Mouse (Mus musculus): ENCODE data around the gene Eefsec.

Gene Eefsec

DNA sequence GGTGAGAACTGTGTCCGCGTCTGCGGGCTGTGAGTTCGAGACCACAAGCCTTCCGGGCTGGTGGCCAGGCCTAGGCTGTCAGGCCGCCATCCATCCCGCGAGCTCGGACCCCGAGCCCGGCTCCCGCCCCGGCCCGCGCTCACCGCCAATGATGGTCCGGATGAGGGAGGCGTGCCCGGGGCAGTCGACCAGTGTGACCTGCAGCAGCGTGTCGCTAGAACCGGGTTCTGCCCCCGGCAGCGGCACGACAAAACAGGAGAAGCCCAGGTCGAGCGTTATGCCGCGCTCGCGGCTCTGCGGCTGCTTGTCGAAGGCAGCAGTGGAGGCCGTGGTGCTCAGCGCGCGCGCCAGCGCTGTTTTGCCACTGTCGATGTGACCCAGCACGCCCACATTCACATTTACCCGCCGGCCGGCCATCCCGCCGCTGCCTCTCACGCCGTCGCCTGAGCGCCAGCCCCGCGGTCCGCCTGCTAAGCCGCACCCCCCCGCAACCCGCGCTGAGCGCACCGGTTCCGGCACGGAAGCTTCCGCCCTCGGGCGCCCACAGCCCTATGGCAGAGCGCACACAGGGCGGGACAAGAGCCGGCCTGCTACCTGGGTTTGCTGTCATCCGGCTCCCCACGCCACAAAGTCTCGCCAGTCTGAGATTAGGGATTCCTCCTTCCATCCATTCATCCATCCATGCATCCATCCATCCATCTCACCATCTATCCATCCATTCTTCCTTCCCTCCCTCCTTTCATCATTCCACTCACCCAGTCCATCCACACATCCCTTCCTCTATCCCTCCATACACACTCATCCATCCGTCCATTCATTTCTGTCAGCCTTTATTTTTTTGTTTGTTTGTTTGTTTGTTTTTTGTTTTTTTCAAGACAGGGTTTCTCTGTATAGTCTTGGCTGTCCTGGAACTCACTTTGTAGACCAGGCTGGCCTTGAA is at the start of gene Eefsec:
Gene Eefsec (minus strand): TSS at position 477 of the 940 bp plus-strand sequence.
- DNase-seq: peak; percentile 82

DNA sequence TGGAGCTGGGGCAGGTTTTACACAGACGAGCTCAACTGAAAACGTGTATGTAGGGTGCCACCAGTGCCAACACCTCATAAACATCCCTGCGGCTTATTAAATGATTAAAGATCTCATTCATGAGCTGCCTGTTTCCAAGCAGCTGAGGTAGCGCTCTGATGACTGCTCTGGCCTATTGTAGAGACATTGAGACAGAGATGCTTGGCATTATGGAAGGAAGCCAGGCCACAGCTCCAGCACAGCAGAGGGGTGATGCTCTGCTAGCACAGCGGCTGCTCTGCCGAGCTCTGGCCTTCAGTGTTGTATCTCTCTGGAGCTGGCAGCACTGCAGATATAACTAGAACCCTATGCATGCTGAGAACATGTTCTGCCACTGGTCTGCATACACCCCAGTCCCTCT is 47.4 kb upstream of the Eefsec start:
- DNase-seq: no peak

DNA sequence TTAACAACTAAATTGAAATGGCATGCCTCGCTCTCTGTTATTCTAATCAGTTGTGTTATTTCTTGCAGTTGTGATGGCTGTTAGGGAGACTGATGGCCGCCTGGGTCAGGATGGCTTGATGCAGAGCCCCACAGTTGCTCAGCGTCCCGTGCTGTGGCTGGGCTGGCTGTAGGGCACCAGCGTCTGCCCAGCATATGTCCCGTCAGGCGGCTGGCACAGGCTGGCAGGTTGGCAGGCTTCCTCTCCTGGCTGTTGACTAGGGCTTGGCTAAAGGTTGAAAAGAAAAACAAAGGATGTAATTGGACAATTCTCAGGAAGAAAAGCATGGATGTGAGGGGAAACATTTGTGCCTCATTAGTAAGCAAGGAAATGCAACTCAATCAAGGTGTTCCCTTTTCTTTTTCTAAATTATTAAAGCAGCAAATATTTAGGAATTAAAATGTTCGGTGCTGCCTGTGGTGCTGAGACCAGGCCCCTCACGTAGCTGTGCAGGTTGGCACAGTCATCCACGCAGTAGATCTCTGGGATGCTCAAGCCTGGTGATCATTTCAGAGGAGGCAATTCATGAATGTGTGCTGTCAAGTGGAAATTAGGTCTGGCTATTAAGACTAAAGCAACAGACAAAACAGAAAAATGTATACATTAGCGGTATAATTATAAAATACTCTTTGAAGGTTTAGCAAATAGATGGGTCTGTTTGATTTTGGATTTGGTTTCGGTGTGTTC is 44.5 kb upstream of the Eefsec start:
- DNase-seq: peak; percentile 96

DNA sequence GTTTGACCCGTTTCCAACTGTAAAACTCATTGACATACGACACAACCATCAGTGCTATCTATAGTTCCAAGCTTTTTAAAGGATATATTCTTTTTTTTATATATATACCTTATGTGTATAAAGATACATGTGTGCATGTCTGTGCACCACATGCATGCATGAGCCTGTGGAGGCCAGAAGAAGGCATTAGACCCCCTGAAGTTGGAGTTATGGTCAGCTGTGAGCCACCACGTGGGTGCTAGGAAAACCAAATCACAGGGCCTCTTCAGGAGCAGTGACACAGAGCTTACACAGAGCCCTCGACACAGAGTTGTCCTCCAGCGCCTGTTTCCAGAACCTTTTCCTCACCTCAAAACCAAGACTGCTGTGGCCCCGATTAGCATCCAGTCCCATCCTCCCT is 43.5 kb upstream of the Eefsec start:
- DNase-seq: peak; percentile 54

DNA sequence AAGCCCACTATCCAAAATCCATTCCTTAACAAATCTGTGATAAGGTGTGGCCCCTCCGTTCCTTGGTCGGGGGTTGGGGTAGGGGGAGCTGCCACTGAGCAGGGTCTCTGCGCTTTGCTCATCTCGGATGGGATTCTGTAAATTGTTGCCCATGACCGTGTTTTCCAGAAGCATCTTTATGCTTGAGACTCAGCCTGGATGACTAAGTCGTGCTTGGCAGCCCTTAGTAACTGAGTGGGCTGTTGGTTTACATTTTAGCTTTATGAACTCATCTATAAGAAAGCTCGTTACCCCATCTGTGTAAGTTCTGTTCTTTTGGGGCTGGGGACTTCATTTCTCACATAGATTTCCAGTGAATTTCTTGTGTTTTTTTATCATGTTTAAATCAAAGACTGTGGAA is 42.7 kb upstream of the Eefsec start:
- no peak for DNase-seq

DNA sequence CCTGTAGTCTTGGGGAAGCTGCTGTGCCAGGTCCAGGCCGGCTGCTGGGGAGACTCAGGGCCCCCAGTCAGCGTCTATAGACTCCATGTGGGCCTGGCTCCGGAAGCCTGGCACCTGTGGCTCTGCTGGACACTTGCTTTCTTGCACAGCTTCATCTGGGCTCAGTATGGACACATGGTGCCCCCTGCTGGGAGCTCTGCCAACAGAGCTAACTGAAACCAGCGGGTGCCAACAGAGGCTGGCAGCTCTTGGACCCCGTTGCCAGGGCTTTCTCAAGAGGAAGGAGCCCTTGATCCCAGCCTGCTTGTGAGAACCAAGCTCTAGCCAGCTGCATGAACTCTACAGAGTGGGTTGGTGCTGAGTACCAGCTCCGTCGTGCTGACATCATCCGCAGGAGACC is 40.6 kb upstream of the Eefsec start:
- DNase-seq: peak; percentile 76

DNA sequence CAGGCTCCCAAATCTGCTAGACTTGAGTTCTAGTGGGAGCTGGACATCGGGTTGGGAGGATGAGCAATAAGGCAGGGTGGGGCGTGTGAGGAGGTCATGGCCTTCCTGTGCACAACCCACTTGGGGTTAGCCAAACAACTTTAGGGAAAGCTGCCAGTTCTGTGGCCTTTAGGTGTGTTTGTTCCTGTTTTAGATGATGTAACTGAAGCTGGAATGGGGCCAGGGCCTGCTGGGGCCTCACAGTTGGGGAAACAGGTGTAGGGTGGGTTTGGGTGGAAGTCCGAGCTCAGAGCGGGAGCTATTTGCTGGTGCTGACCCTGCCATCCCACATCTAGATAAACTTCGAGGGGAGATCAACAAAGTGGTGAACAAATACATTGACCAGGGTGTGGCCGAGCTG is 39.0 kb upstream of the Eefsec start:
- no peak for DNase-seq

DNA sequence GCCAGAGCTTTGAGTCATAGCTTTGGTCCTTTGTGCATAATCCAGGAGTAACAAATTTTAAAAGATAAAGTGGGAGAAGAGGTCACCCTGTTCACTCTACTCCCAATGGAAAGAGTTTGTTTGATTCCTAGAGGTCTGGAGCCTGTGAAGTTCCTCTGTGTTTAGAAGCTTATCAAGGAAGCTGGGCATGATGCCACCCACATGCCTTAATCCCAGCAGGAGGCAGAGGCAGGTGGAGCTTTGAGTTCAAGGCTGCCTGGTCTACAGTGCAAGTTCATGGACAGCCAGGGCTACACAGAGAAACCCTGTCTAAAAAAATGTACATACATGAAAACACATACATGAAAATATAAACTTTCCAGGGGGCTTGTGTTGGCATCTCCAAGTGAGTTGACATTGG is 37.6 kb upstream of the Eefsec start:
- peak; percentile 57 for DNase-seq

DNA sequence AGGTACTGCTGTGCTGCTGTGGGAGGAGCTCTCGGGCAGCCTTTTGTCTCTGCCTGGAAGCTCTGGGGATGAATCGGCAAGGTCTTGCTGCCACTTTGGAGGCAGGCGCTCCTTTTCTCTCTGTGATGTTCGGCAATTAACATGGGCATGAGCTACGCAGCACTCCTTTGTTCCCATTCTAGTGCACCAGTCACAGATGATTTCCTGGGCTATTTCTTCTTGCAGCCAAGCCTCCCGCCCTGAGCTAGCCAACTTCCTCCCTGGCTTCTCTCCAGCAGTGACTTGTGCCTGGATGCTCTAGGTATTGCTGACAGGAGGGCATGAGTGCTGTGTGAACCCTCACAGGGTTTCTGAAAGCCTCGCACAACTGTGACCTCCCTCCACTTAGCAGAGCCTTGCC is 36.8 kb upstream of the Eefsec start:
- DNase-seq: peak; percentile 89

DNA sequence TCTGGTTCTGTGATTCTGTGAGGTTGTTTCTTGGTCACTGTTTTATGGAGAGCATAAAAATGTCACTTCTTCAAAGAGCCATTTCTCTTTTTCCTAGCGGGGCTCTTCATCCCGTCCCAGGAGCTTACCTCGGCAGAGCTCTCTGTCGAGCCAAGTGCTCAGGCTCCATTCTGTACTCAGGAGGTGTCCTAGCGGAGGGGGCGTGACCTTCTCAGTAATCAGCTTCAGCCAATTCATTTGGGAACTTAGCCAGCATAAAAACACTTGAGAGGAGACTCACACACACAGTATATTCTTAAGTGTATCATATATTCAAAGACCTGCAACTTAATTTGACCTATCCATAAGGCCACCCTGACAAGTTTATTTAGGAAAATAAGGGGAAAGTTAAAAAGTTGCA is 34.1 kb upstream of the Eefsec start:
- DNase-seq: no peak

DNA sequence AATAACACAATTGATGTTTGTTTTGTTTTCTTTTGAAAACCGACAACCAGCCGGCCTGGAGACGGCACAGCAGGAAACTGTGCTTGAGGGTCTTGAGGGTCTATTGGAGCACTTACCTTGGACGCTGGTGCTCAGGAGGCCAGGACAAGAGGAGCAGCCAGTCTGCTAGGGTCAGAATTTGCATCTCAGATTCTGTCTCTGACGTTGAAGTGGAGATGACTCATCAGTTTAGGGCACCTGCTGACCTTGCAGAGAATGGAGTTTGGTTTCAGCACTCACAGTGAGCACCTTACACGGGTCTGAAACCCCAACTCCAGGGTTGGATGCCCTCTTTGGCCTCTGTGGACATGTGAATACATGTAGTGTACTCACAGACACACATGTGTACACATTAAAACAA is 23.5 kb upstream of the Eefsec start:
- DNase-seq: no peak

DNA sequence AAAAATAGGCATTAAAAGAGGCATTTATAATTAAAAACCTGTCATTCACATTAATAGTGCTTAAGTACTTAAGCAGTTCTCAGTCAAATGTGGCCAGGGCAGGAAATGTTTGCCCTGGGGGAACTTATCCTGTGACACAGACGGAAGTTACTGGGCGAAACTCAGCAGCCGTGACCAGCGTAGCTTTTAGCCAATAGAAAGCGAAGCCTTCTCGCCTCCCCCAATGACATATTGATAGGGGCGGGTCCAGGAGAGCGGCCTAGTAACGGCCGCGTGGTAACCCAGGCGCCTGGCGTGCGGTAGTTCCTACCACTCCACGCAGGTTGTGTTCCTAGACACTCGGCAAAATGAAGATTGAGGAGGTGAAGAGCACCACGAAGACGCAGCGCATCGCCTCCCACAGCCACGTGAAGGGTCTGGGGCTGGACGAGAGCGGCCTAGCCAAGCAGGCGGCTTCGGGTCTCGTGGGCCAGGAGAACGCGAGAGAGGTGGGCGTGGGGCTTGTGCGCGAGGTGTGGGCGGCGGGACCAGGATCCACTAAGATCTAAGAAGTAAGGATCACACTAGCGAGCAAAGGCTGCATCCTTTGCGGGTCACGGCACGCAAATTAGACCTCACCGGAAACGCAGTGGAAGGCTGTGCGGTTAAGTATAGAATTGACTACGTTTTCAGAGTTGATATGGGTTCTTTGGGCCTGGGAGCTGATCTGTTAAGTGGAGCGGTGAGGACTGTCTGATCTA is 19.0 kb upstream of the Eefsec start, which contains the start of gene Ruvbl1:
Gene Ruvbl1 (plus strand): TSS at position 229 of the 740 bp plus-strand sequence.
- DNase-seq: peak; percentile 94

DNA sequence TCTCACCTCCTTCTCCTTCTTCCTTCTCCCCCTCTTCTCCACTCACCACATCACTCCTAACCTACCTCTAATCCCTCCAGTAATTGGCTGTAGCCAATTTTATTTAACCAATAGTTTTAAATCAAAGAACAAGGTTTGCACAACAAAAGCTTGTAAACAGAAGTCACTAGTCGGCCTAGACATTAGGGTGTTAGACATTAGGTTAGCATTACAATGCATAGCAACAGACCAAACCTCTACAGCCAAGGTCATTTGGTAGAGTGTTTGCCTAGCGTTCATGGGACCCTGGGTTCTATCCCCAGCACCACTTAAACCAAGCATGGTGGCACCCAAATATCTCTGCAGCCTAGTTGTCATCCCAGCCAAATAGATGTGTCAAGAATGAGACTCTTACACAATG is 8.2 kb upstream of the Eefsec start:
- no peak for DNase-seq

DNA sequence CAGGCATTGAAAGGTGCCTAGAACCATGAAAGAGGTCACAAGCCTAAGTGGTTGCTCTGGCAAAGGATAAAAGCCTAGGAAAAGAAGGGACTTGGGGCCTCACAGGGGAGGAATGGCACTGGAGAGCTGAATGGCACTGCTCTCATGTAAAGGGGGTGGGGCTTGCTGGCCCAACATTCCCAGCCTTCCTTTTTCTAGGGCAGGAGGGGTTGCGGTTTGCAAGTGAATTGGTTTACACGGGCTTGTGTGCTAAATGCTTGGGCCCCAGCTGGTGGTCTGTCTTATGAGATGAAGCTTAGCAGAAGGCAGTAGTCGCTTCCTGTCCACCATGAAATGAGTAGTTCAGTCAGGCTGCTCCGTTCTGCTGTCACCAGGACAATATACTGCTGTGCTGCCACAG is 1.1 kb upstream of the Eefsec start:
- DNase-seq: no peak

DNA sequence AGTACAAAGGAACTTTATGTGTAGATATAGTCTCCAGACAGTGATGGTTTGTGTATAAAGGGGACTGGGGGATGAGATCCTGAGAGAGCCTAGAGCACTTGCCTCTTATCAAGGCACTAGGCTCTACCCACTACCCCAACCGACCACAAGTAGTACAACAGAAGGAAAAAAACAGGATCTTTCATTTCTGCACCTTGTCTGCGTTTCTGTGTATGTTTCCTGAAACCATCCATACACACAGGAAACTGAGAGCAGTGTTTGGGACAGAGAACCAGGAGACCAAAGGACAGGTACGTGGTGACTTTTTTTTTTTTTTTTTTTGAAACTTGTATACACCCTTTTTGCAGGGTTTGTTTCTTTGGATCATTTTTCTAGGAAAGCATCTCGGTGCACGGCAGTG is 678 bp downstream of the Eefsec start:
- no peak for DNase-seq

DNA sequence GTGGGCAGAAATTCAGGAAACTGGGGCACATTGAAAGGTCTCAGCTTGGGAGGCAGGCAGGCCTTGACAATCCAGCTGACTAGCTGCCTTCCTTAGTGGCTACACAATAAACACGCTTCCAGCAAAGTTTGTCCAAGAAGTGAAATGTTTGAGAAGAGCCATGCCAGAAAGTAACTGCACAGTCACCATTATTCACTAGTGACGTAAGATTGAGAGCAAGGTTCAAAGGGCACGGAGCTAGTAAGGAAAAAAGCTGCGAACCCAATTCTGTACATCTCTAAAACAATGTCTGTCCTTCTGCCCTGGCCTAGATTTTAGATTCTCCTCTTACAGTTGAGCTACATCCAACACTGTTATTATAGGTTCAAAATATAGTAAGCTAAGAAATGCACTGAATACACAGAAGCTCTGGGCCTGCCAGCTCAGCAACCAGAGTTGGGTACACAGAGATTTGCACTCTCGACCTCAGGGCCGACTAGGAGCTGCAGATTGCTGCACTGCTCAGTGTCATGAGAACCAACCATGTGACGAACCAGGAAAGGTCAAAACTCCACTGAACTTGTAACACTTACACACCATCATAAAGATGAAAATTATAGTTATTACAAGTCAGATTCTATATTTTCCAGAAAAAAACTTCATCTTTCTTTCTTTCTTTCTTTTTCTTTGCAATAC is 2.1 kb downstream of the Eefsec start:
- no peak for DNase-seq

DNA sequence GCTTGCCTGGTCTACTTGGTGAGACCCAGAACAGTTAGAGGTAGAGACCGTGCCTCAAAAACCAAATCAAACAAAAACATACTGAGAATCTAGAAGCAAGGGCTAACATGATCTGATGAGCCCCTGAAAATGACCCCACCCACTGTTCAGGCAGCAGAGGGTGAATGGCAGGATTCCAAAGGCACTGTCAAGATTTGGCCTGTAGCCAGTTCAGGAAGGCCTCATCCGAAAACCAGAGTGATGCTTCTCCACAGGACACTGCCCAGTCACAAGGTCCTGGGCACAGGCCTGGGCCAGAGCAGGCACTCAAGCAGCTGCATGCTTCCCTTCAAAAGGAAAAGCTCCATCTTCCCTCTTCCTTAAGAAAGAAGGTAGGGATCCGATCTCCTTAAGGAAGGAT is 2.9 kb downstream of the Eefsec start:
- no peak for DNase-seq

DNA sequence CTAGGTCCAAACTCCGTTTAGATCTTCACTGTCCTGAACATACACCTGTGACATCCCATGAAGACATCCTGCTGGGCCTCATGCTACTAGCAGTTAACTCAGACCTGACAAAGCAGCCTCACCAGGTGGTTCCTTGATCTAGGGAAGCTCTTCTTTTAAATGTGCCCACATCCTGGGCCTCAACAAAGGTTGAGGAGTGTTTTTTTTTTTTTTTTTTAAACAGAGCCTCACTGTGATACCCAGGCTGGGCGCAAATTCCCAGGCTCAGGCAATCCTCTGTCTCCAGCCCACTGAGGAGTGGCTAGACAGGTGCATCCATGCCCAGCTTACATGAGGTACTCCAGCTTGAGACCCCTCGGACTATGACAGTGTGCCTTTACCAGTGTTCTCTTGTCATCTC is 3.8 kb downstream of the Eefsec start:
- DNase-seq: no peak

DNA sequence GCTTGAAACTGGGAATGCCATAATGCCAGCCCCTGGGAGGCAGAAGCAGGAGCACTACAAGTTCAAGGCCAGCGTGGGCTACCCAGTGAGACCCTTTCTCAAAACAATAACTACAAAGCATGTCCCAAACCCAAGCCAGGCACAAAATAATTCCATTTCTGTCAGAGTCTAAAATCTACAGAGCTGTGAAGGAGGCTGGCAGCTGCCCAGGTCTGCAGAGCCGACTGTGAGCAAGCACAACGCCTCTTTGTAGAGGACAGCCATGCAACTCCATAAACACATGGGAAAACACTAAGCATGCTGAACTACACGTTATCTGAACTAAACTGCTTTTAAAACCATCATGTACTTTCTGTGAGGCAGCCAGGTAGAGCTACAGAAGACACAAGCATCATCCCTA is 7.3 kb downstream of the Eefsec start:
- DNase-seq: no peak

DNA sequence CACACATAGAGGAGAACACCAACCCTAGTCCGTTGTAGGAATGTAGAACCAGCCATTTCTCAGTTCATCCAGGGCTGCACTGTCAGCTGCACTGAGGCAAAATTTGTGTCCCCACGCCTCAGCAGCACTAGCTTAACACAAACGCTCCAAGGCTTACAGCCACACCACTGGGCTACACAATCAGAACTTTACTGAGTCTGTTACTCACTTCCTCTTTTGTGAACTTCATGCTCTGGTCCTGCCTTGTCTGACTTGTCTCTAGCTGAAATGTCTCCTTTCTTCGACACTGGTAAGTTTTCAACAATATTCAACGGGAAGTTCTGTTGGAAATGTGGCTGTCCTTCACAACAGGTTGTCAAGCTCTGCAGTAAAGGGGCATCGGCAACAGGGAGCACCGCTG is 10.7 kb downstream of the Eefsec start:
- no peak for DNase-seq

DNA sequence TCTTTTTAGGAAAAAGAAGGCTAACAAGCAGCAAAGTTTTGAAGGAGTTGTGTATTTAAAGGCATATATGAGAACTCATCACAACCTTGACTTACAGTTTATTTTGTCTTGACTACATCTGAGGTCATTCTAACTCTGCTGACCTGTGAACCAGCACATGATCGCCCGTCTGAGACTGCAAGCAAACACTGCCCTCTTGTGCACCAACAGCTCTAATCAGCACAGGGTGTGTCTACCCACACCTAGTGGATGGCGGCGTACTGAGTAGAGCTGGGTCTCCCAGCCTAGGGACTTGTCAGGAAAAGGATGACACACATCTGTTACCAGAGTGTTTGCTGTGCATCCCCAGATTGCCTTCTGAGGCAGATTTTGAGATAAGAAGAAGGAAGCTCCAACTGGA is 15.1 kb downstream of the Eefsec start:
- DNase-seq: no peak

DNA sequence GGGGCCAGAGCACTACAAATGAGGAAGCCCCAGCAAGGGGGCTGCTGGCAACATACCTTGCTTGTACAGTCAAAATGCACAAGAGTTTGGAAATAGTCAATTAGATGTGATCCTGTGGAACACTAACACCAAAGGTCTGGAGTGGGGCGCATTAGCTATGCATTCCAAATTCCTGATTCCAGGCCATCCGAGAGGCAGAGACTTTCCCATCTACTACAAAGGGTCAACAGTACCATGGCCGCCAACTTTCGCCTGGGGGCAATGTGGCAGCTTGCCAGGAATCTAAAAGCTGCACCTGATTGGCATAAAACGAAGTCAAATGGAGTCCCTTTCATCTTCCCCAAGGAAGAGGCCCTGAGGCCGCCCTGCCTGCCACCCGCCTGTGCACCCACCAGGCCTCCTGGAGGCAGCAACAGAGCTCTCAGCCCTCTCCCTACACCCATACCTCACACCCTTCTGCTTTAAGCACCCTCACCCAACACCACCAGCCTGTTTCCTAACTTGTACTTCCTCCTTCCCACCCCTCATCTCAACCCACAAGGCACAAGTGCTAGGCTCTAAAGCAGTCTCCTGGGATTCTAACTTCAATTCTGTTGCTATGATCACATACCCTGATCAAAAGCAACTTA is 30.1 kb downstream of the Eefsec start:
- DNase-seq: no peak

All from cerebellum, adult 9-11 months (tissue).